Mouse (Mus musculus) hindbrain, embryonic 16.5 days (tissue): Measurements from ENCODE around the gene Nomo1. TPM values are rescaled to one million over a fixed set of nuclear protein-coding genes. Genes with fewer than 3 reads are reported as not detected.

Source experiments
- ATAC-seq: fragments of 200-750 bp; cut with Nextera tagmentation; 2 replicates; pipeline ENCODE4 v1.8.0; 2017; ENCODE audit warnings: moderate TSS enrichment, moderate library complexity
- H3K27ac ChIP-seq: fragments of 300-500 bp; sonication (generic); 2 replicates; pipeline ENCODE4 v1.5.1; 2014; ENCODE audit warnings: low read depth, mild to moderate bottlenecking, control low read depth, low read length, moderate library complexity
- H3K27me3 ChIP-seq: fragments of 300-500 bp; sonication (generic); replicated peaks from 2 replicates; pipeline ENCODE4 v1.6.1; 2014; ENCODE audit warnings: low read length; ENCODE audit not compliant: control insufficient read depth, insufficient read depth
- H3K36me3 ChIP-seq: fragments of 300-500 bp; sonication (generic); 2 replicates; pipeline ENCODE4 v1.6.1; 2014; ENCODE audit warnings: mild to moderate bottlenecking, low read length, moderate library complexity, mixed read lengths; ENCODE audit not compliant: control insufficient read depth, insufficient read depth
- H3K4me1 ChIP-seq: fragments of 300-500 bp; sonication (generic); 2 replicates; pipeline ENCODE4 v1.6.1; 2014; ENCODE audit warnings: low read depth, low read length; ENCODE audit not compliant: control insufficient read depth, insufficient read depth
- H3K4me2 ChIP-seq: fragments of 300-500 bp; sonication (generic); 2 replicates; pipeline ENCODE4 v1.6.1; 2014; ENCODE audit warnings: mild to moderate bottlenecking, low read length, control low read depth, moderate library complexity
- H3K4me3 ChIP-seq: fragments of 300-500 bp; sonication (generic); 2 replicates; pipeline ENCODE4 v1.5.1; 2014; ENCODE audit warnings: mild to moderate bottlenecking, low read length, control low read depth, moderate library complexity
- H3K9ac ChIP-seq: fragments of 300-500 bp; sonication (generic); 2 replicates; pipeline ENCODE4 v1.6.1; 2014; ENCODE audit warnings: low read depth, mild to moderate bottlenecking, control low read depth, low read length, moderate library complexity
- H3K9me3 ChIP-seq: fragments of 300-500 bp; sonication (generic); 2 replicates; pipeline ENCODE4 v1.6.1; 2014; ENCODE audit warnings: mild to moderate bottlenecking, low read length, moderate library complexity; ENCODE audit not compliant: control insufficient read depth
- WGBS: fragments of 180-500 bp; shearing (Covaris S2); extraction: QIAGEN DNeasy Blood & Tissue Kit; methylation state at CpG from one replicate; pipeline ENCODE4 v1.1.7; 2014; 5-methylcytosine and 5-hydroxymethylcytosine counted together
- polyA plus RNA-seq: library from polyadenylated mRNA; unstranded; fragments of >200 nt; fragmentation: Nextera tagmentation; extraction: Ambion mirVana; gene quantifications from 2 replicates; pipeline ENCODE4 v1.2.1, GENCODE M21; 2015

Gene Nomo1
- polyA plus RNA-seq, 1 experiment from 2014 or later = 47.3 TPM

- no peak for ATAC-seq
- WGBS = 71% methylated on average over 3 of the region's 3 CpGs
- H3K4me3 ChIP-seq = no peak overlapping the region
- H3K9ac ChIP-seq = no peak overlapping the region
- no peaks in the 10 kb centered on the region for H3K27me3 ChIP-seq
- no peaks in the 10 kb centered on the region for H3K9me3 ChIP-seq
- no peak overlapping the region for H3K4me2 ChIP-seq
- no peaks in the 10 kb centered on the region for H3K4me1 ChIP-seq
- H3K36me3 ChIP-seq = no peaks in the 10 kb centered on the region
- no peak overlapping the region for H3K27ac ChIP-seq
Observed at GRCm38 (mm10) chr7:46019594-46019993, 13.9 kb upstream of the Nomo1 start.

DNA sequence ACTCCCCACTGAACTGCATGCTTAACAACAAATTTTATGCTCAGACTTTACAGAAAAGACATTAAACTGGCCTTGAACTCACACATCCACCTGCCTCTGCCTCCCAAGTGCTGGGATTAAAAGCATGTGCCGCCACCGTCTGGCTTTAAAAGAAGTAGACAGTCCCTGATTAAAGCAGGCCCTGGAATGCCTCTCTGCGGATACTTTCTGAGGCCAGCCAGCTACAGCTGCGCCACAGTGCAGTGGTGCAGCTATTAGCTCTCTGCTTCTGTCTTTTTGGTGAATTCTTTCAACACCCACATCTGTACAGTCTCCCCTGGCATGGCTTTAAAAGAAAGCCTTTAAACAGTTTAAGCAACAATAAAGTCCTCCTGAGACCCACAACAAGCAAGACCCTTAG lies 11.5 kb upstream of the Nomo1 start:
- Histone ChIP-seq H3K27ac (no peak overlapping the region), H3K4me2 (no peak overlapping the region), H3K9me3 (no peaks in the 10 kb centered on the region), H3K9ac (no peak overlapping the region), H3K36me3 (no peaks in the 10 kb centered on the region), H3K4me1 (no peaks in the 10 kb centered on the region), H3K4me3 (no peak overlapping the region), H3K27me3 (no peaks in the 10 kb centered on the region)
- WGBS = 56% methylated on average over 4 of the region's 4 CpGs
- no peak for ATAC-seq

DNA sequence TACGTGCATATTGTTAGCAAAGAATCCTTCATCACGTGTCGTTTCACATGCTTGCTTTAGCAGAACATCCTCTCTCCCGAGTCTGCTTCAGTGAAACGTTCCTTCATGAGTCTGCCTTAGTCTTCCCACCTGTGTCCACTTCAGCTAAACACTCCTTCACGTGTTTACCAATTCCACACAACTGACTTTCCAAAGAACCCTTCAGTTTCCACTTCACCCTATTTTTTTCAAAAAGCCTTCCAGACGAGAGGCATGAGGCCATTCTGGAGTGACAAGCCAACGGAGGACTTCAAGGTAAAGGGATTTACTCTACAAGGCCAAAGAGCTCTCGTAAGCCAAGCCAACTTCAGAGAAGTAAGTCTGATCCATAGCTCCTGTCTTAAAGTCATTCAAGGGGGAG lies 8.1 kb upstream of the Nomo1 start:
- H3K9ac ChIP-seq = no peak overlapping the region
- ATAC-seq = no peak
- no peaks in the 10 kb centered on the region for H3K27me3 ChIP-seq
- no peaks in the 10 kb centered on the region for H3K36me3 ChIP-seq
- H3K4me2 ChIP-seq = no peak overlapping the region
- no peak overlapping the region for H3K27ac ChIP-seq
- no peak overlapping the region for H3K4me3 ChIP-seq
- H3K9me3 ChIP-seq = no peaks in the 10 kb centered on the region
- 86% methylated on average over 9 of the region's 9 CpGs for WGBS
- no peaks in the 10 kb centered on the region for H3K4me1 ChIP-seq

- Histone ChIP-seq H3K27me3 (no peaks in the 10 kb centered on the region), H3K27ac (no peak overlapping the region), H3K4me3 (no peak overlapping the region), H3K4me1 (no peaks in the 10 kb centered on the region), H3K36me3 (no peaks in the 10 kb centered on the region), H3K9ac (no peak overlapping the region), H3K4me2 (no peak overlapping the region), H3K9me3 (no peaks in the 10 kb centered on the region)
- no peak for ATAC-seq
- WGBS = 94% methylated on average over 10 of the region's 10 CpGs
Observed at GRCm38 (mm10) chr7:46028681-46029080, 4.8 kb upstream of the Nomo1 start.

- Histone ChIP-seq H3K9ac (no peak overlapping the region), H3K27ac (no peak overlapping the region), H3K4me3 (no peak overlapping the region), H3K36me3 (no peaks in the 10 kb centered on the region), H3K4me1 (peaks cover 4% of the 10 kb centered on the region), H3K4me2 (no peak overlapping the region), H3K9me3 (no peaks in the 10 kb centered on the region), H3K27me3 (no peaks in the 10 kb centered on the region)
- WGBS = 64% methylated on average over 8 of the region's 9 CpGs
- ATAC-seq = no peak
Observed at GRCm38 (mm10) chr7:46029299-46030144, 4.0 kb upstream of the Nomo1 start.

- H3K27ac ChIP-seq = no peak within 1 kb of the TSS
- H3K9me3 ChIP-seq = no peaks in the 10 kb centered on the region
- H3K4me1 ChIP-seq = peaks cover 10% of the 10 kb centered on the region
- no peaks in the 10 kb centered on the region for H3K27me3 ChIP-seq
- no peaks in the 10 kb centered on the region for H3K36me3 ChIP-seq
- no peak within 1 kb of the TSS for H3K9ac ChIP-seq
- H3K4me3 ChIP-seq = no peak within 1 kb of the TSS
- no peak for ATAC-seq
- WGBS = 17% methylated on average over 11 of the region's 11 CpGs
- no peak within 1 kb of the TSS for H3K4me2 ChIP-seq
Observed at GRCm38 (mm10) chr7:46030145-46030488, 3.4 kb upstream of the Nomo1 start, which contains the start of gene Abcc6. Abcc6 (minus strand) TSS chr7:46030302.

GRCm38 (mm10) chr7:46031075-46031474 lies 2.4 kb upstream of the Nomo1 start:
- ATAC-seq = no peak
- Histone ChIP-seq H3K4me1 (peaks cover 14% of the 10 kb centered on the region), H3K9ac (no peak overlapping the region), H3K27ac (no peak overlapping the region), H3K36me3 (no peaks in the 10 kb centered on the region), H3K27me3 (no peaks in the 10 kb centered on the region), H3K4me2 (no peak overlapping the region), H3K9me3 (no peaks in the 10 kb centered on the region), H3K4me3 (no peak overlapping the region)
- WGBS = 76% methylated on average over 2 of the region's 2 CpGs

DNA sequence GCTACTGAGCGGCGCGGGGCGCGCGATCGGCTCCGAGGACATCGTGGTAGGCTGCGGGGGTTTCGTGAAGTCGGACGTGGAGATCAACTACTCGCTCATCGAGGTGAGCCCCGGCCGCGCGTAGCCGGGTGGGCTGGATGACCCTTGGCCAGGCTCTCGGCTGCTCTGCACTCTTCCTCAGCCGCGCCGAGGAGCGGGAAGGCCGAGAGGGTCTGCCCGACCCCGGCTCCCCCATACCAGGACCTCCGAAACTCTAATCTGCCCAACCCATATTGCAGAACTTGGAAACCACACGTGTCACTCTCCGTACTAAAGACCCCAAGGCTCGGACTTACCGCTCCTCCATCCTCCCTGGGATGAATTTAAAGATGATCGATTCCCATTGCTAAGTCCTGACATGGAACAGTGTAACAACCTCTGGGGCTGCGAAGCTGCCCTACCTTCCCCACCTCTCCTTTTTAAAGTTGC lies 406 bp downstream of the Nomo1 start:
- Histone ChIP-seq H3K9ac (peak overlapping the region; percentile 80), H3K9me3 (no peaks in the 10 kb centered on the region), H3K27ac (peak overlapping the region; percentile 69; the same call in 1 of the 2 replicates), H3K4me1 (peaks cover 14% of the 10 kb centered on the region), H3K4me2 (peak overlapping the region; percentile 80), H3K4me3 (peak overlapping the region; percentile 67), H3K36me3 (peaks cover 3% of the 10 kb centered on the region; the same call in 1 of the 2 replicates), H3K27me3 (no peaks in the 10 kb centered on the region)
- ATAC-seq = peak; percentile 75; the same call in 1 of the 2 replicates
- under 1% methylated on average over 26 of the region's 35 CpGs for WGBS

GRCm38 (mm10) chr7:46034991-46035390 lies 1.5 kb downstream of the Nomo1 start:
- 78% methylated on average over 2 of the region's 2 CpGs for WGBS
- H3K9ac ChIP-seq = no peak overlapping the region
- no peak overlapping the region for H3K27ac ChIP-seq

More at GRCm38 (mm10) chr7:46034991-46035390, 1.5 kb downstream of the Nomo1 start:
- Histone ChIP-seq H3K4me2 (peak overlapping the region; percentile 80), H3K4me1 (peaks cover 14% of the 10 kb centered on the region), H3K4me3 (no peak overlapping the region), H3K27me3 (no peaks in the 10 kb centered on the region), H3K9me3 (no peaks in the 10 kb centered on the region), H3K36me3 (peaks cover 6% of the 10 kb centered on the region; the same call in 1 of the 2 replicates)
- no peak for ATAC-seq
